In the genomic region with DNA sequence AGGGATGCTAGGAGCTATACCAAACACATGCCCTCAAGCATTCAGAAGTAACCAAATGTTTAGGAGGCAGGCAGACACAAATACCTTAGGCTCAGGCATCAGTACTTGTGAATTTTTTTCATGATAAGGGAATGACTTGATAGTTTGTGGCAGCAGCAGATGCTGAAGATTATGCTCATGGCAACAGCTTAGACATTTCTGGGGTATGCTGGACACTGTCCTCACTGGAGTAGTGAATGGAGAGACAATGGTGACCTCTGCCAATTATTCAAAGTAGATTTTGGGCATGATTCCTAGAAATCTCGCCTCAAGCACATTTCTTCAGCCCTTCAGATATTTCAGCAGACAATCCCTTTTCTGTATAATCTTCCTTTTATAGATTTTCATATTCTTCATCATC, we compare ENCODE assay signal across 20 mouse cellular contexts.
"Had no signal": no experiment of that assay in that cellular context is flagged by ENCODE, and none has a peak within 500 bp of the region (broad histone marks: within the 10 kb centered on the region; RNA-seq: fewer than 3 reads in every experiment).

No protein-coding gene starts in this region.

- H3K4me1 ChIP-seq: liver, embryonic 15.5 days; lung, embryonic 15.5 days; megakaryocyte, embryonic 14.5 days; midbrain, embryonic 13.5 days; neural tube, embryonic 12.5 days had no signal

- H3K9ac ChIP-seq: liver, embryonic 15.5 days; liver, postnatal 0 days; lung, embryonic 15.5 days; midbrain, embryonic 13.5 days; neural tube, embryonic 12.5 days had no signal

- H3K9me3 ChIP-seq: liver, embryonic 15.5 days; lung, embryonic 15.5 days; megakaryocyte, embryonic 14.5 days; midbrain, embryonic 13.5 days; neural tube, embryonic 12.5 days had no signal

- H3K27ac ChIP-seq: liver, embryonic 15.5 days; lung, embryonic 15.5 days; macrophage; midbrain, embryonic 13.5 days; neural tube, embryonic 12.5 days had no signal

- ATAC-seq: liver, postnatal 0 days; lung, postnatal 0 days; midbrain, embryonic 13.5 days; midbrain, embryonic 16.5 days had no signal

- H3K36me3 ChIP-seq: liver, embryonic 15.5 days; lung, embryonic 15.5 days; midbrain, embryonic 13.5 days; neural tube, embryonic 12.5 days had no signal

- DNase-seq: liver, postnatal 0 days; lung, adult 2 months; lung, postnatal 14 days; lung, postnatal 36 days; right cerebral cortex, adult 18-20 months; right cerebral cortex, postnatal 25 days; right cerebral cortex, postnatal 4 days; spleen, adult 18-20 months; thymus, adult 18-20 months; thymus, postnatal 14 days; thymus, postnatal 36 days had no signal

- H3K27me3 ChIP-seq: liver, embryonic 15.5 days; lung, embryonic 15.5 days; megakaryocyte, embryonic 14.5 days; midbrain, embryonic 13.5 days; neural tube, embryonic 12.5 days had no signal

- H3K4me2 ChIP-seq: liver, embryonic 15.5 days; lung, embryonic 15.5 days; midbrain, embryonic 11.5 days; midbrain, embryonic 13.5 days; neural tube, embryonic 12.5 days had no signal

- H3K4me3 ChIP-seq: liver, embryonic 15.5 days; lung, embryonic 15.5 days; megakaryocyte, embryonic 14.5 days; midbrain, embryonic 13.5 days; neural tube, embryonic 12.5 days had no signal
